Mouse (Mus musculus): ENCODE measurements at regions not wholly inside any gene's neighbourhood (a gene's known extent, or its start where the extent isn't known, plus 50 kb on each side); places are given as distances from the start of the nearest gene placed in this dataset.

- no peak for DNase-seq (ENCODE audit: low spot score in 2 of 2)
Observed at GRCm38 (mm10) chr11:82588744-82589143, 175.4 kb downstream of the Cct6b start.

DNA sequence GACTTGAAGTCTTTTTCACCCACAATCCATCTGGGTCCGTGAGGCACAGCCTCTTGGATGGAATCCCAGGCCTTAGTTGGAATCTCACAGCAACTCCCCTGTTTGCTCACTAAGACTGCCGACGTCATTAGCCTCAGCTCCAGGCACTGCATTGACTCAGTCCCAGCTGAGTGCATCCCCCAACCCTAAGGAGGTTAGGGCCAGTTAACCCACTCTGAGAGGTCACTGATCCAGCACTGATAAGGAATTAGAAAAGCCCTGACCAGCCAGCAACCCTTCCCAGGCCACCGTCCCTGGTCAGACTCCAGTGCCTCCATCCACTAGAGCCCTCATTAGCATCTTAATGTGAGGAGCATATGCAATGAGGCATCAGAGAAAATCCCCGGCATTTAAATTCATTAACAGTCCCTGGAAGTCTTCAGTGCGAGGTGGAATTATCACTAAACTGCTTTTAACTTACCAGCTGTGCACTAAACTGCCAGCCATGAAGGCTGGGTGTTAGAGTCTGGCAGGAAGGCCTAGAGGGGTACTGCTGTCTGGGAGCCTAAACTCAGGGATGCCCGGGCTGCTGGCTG is 184.2 kb downstream of the Cct6b start:
- peak in 1 of 2 experiments; percentile 60 for DNase-seq (ENCODE audit: low spot score in 2 of 2)

GRCm38 (mm10) chr11:82576019-82576418 is 187.3 kb downstream of the Tmem132e start:
- DNase-seq (ENCODE audit: low spot score in 2 of 2), result no peak

GRCm38 (mm10) chr11:82573126-82573525 is 184.4 kb downstream of the Tmem132e start:
- no peak for DNase-seq (ENCODE audit: low spot score in 2 of 2)

DNA sequence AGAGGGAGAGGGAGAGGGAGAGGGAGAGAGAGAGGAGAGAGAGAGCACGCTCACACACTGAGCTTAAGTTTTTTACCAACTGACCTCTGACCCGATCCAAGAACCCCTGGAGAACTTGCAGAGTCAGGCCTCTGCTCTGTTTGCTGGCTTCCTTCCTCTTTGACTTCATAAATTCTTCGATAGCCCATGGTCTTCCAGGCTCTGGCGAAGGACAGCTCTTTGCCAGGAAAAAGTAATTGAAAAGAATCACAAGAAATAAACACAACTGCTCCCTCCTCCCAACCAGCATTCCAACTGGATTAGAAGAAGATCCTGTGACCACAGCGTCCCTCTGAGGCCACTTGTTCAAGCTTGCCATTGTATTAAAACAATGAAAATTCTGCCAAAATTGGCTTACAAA is 182.8 kb downstream of the Tmem132e start:
- DNase-seq (ENCODE audit: low spot score in 2 of 2), result no peak

GRCm38 (mm10) chr11:82569819-82570218 is 181.1 kb downstream of the Tmem132e start:
- no peak for DNase-seq (ENCODE audit: low spot score in 2 of 2)

DNA sequence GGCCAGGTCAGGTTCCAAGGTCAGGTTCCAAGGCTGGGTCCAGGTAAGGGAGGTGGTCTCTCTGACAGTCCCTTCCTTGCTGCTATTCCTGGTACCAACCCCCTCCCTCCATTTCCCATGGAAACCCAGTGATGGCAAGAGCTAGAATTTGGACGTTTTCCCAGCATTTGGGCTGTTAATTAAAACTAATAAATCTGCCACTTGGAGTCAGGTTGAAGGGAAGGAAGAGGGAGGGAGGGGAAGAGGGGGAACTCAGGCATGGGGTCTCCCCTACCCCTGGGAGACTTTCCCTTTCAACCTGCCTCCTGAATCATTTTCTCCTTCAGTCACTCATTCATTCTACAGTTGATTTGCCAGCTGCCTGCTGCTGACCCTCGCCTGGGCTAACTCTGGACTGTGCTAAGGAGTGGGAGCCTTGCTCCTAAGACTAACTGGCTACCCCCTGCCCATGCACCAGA is 179.5 kb downstream of the Tmem132e start:
- DNase-seq (ENCODE audit: low spot score in 2 of 2), result no peak

GRCm38 (mm10) chr11:82567014-82567685 is 178.4 kb downstream of the Tmem132e start:
- no peak for DNase-seq (ENCODE audit: low spot score in 2 of 2)

GRCm38 (mm10) chr11:82566092-82566491 is 177.4 kb downstream of the Tmem132e start:
- no peak for DNase-seq (ENCODE audit: low spot score in 2 of 2)

DNA sequence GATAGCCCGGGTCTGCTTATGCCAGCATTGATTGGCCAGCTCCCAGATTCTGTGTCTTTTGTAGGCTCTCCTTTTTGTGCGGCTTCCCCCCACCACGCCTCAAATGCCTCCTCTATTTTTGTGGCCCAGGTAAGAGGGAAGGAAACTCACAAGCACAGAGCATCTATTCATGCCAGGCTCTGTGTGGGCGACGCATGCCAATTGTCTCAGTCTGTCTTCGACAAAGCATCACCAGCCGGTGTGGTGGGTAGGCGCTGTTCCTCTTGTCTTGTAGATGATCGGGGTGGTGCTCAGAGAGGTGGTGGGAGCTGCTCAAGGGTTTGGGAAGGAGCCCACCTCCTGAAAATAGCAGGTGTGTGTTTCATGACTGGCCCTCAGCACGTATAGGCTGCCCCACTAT is 175.5 kb downstream of the Tmem132e start:
- peak; percentile 48 to 56 for DNase-seq (ENCODE audit: low spot score in 2 of 2)

DNA sequence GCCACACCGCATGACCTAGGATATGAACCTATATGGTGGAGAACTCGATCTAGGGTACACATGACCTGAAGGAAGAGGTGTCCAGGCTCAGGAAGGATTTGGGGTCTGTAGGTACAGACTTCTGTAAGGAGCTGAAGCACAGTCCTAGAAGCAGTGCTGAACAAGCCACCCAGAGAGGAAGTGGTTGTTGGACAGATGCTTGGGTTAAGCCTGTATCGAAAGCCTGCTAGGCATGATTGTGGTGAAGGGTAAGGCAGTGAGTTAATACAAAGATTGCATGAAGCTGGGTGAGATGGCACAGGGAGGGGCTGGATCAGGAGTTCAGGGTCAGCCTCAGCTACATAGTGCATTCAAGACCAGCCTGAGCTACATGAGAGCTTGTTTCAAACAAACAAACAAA is 153.3 kb downstream of the Tmem132e start:
- no peak for DNase-seq (ENCODE audit: low spot score in 2 of 2)

DNA sequence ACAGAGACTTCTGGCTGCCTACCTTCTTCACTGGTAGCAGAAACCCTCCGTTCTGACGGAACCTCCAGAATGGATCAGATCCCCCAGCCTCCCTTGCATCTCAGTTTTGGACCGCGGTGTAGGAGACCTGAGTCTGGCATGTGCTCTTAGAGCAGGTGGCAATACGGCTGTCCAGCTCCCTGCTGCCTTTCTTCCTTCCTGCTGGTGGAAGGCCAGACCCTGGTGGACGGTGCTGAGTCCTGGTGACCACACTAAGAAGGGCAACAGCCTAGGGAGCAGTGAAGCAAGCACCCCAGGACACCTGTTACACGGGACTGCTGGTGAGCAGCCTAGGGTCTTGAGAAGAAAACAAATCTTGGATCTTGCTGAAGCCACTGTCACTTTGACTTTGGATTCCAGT is 152.7 kb downstream of the Tmem132e start:
- no peak for DNase-seq (ENCODE audit: low spot score in 2 of 2)

GRCm38 (mm10) chr11:82537931-82538330 is 149.2 kb downstream of the Tmem132e start:
- DNase-seq (ENCODE audit: low spot score in 2 of 2), result no peak

GRCm38 (mm10) chr11:82523200-82523802 is 134.6 kb downstream of the Tmem132e start:
- DNase-seq (ENCODE audit: low spot score in 2 of 2), result no peak

DNA sequence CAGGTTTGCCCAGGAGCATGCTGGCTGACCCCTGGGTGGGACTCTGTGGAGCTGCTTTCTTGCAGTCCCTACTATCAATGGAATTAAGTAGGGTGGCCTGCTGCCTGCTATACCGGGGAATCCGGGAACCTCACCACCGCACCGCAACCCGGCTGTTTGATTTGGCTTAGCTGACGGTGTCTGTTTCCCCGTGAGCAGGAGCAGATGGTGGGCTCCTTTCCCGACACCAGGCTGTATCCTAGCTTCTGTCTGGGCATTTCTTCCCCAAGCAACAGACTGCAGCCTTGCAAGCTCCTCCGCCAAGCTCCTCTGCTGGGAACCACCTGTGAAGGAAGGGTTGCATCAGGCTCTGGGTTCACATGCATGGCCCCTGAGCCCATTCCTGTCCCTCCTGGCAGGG is 132.7 kb downstream of the Tmem132e start:
- peak in 1 of 2 experiments; percentile 59 for DNase-seq (ENCODE audit: low spot score in 2 of 2)

- DNase-seq (ENCODE audit: low spot score in 2 of 2), result no peak
Observed at GRCm38 (mm10) chr11:82518691-82519090, 130.0 kb downstream of the Tmem132e start.

DNA sequence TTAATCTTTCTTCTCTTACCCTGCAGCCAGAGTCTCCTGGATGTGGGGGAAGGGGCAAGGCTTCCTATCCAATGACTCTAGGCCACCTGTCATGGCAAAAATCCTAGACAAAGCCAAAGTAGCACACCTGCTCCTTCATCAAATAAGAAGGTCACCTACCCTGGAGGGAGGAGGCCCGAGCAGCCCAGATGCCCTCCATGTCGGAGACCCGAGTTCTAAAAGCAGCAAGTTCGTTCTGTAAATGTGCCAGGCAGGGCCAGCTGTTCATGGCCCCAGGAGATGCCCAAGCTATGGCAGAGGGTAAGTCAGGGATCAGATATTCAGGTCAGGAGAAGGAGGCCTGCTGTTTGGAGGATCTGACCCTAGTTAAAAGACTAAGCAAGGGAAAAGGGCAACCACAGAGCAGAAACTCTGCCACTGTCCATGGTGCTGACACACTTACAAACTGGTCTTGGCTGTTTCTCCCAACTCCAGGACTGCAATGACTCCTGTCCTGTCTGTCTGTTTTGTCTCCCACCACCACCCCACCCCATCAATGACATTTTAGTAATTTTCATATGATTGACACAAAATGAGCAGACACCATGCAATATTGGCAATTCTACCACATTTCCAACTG is 125.9 kb downstream of the Tmem132e start:
- no peak for DNase-seq (ENCODE audit: low spot score in 2 of 2)

DNA sequence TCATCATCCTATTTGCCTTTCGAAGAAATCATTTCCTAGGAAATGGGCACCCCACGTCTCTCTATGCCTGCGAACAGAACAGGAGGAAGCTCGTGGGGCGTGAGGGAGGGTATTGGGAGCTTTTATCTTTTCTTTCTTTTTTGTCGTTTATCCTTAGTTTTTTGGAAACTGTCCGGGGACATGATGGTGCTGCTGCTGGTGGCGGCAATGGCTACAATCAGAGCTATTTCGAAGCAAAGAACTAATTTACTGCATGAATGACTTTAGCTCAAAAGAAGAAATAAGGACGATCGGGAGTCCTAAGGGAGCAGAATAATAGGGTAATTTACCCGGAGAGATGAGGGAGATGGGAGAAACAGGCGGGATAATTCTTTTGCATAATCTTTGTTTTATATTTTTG is 119.9 kb downstream of the Tmem132e start:
- no peak for DNase-seq (ENCODE audit: low spot score in 2 of 2)
